Mouse (Mus musculus) spleen, postnatal 14 days (tissue): ENCODE results near the gene Gm9936.
"Not testable (repeated sequence)": the region's sequence is repeated elsewhere in the genome, so short reads cannot be mapped to it uniquely, and the experiment has no call there.

Experiments
- DNase-seq, 2 experiments: peaks; one replicate each; pipeline ENCODE4 v3.0.0; 2021 to 2022; ENCODE audit warnings: low spot score in 2 of 2

The Gm9936 gene

GRCm38 (mm10) chr5:114840481-114840880, 18.0 kb downstream of the Gm9936 start:
- DNase-seq = not testable (repeated sequence)

- DNase-seq = no peak
These were observed 21.6 kb downstream of the Gm9936 start for GRCm38 (mm10) chr5:114836886-114837285.

- DNase-seq = no peak
These were observed 28.7 kb downstream of the Gm9936 start for GRCm38 (mm10) chr5:114829740-114830139.

- no peak for DNase-seq
These were observed 31.1 kb downstream of the Gm9936 start for GRCm38 (mm10) chr5:114827427-114827826.

GRCm38 (mm10) chr5:114825978-114826691, 32.3 kb downstream of the Gm9936 start:
- peak; percentile 68 to 80 for DNase-seq

- peak in 1 of 2 experiments; percentile 28 for DNase-seq
These were observed 34.3 kb downstream of the Gm9936 start for GRCm38 (mm10) chr5:114824197-114824596.

GRCm38 (mm10) chr5:114822796-114823688, 35.4 kb downstream of the Gm9936 start, which contains the start of gene 1500011B03Rik:
Gene 1500011B03Rik, minus strand, starts transcription at chr5:114823468.
- peak; percentile 34 to 58 for DNase-seq

GRCm38 (mm10) chr5:114818124-114818523, 40.4 kb downstream of the Gm9936 start:
- DNase-seq = no peak

GRCm38 (mm10) chr5:114816599-114816998, 41.9 kb downstream of the Gm9936 start:
- no peak for DNase-seq

GRCm38 (mm10) chr5:114813525-114814181, 44.8 kb downstream of the Gm9936 start:
- peak; percentile 64 to 78 for DNase-seq

GRCm38 (mm10) chr5:114809826-114810225, 48.7 kb downstream of the Gm9936 start:
- DNase-seq = no peak

- no peak for DNase-seq
These were observed 49.2 kb downstream of the Gm9936 start for GRCm38 (mm10) chr5:114809181-114809756.

GRCm38 (mm10) chr5:114808385-114808784, 50.1 kb downstream of the Gm9936 start:
- DNase-seq = no peak

- DNase-seq = no peak
These were observed 50.6 kb downstream of the Gm9936 start for GRCm38 (mm10) chr5:114807893-114808292.

GRCm38 (mm10) chr5:114807468-114807867, 51.0 kb downstream of the Gm9936 start:
- DNase-seq = no peak

- no peak for DNase-seq
These were observed 51.4 kb downstream of the Gm9936 start for GRCm38 (mm10) chr5:114807063-114807462.

GRCm38 (mm10) chr5:114806636-114807035, 51.8 kb downstream of the Gm9936 start:
- no peak for DNase-seq
